24 mouse cellular contexts compared by ENCODE assay signal in the genomic region with DNA sequence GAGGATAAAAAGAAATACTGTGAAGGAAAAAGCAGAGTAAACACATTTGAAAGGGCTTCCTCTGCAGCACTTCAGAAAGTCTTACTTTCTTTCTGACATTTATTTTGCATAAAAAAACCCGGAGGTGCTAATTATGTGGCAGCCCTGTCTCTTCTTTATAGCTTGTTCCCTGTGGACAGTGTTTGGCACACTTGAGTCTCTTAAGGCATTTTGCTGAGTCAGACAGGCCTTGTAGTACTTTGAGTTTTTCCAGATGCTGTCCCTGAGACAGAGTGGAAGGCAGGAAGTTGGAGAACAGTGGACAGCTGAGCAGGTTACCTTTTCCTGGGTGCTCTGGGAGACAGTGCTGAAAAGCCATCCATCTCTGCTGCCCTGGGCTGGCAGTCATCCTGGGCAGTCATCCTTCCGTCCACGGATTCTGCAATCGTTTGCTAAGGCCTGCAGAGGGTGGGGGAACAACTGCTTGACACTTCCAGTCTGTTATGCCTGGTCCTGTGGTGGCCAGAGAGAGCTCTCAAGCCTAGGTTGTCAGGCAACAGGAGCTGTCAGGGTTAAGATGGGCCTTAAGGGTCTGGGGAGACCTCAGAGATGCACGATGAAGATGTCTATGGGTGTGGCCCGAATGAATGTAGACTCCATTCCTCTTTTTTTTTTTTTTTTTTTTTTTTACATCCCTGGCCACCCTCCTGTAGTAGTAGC. TPM values are rescaled to one million over a fixed set of nuclear protein-coding genes. Genes with fewer than 3 reads are reported as not detected.
DNase-seq lines count a peak whose midpoint lies in the region; ATAC-seq and TF ChIP-seq lines count a peak whose summit lies in the region.
"Had no signal": no experiment of that assay in that cellular context is flagged by ENCODE, and none has a peak within 500 bp of the region (broad histone marks: within the 10 kb centered on the region; RNA-seq: fewer than 3 reads in every experiment).

No protein-coding gene starts in this region.

- peak; percentile 63; the same call in 1 of the 2 replicates for ATAC-seq in hindbrain, embryonic 15.5 days (ENCODE audit: low FRiP score, low read depth)
- ATAC-seq in hindbrain, embryonic 14.5 days (ENCODE audit: low FRiP score) = no peak
- no peak for ATAC-seq in midbrain, embryonic 14.5 days (ENCODE audit: low FRiP score, low TSS enrichment)
- no peak for ATAC-seq in midbrain, postnatal 0 days (ENCODE audit: low FRiP score)
- ATAC-seq: forebrain, postnatal 0 days; intestine, embryonic 16.5 days; liver, embryonic 12.5 days had no signal

- H3K9ac ChIP-seq in hindbrain, embryonic 15.5 days = no peak overlapping the region
- no peak overlapping the region for H3K9ac ChIP-seq in hindbrain, embryonic 14.5 days
- no peak overlapping the region for H3K9ac ChIP-seq in midbrain, embryonic 14.5 days (replicated peaks; ENCODE audit: low read length)
- no peak overlapping the region for H3K9ac ChIP-seq in midbrain, postnatal 0 days (replicated peaks; ENCODE audit: low read length, poor library complexity, severe bottlenecking)
- no peak overlapping the region for H3K9ac ChIP-seq in CH12.LX (ENCODE audit: insufficient read depth, low read depth)
- H3K9ac ChIP-seq: forebrain, postnatal 0 days; limb, embryonic 13.5 days; liver, embryonic 12.5 days; neural tube, embryonic 12.5 days had no signal

- H3K36me3 ChIP-seq in hindbrain, embryonic 15.5 days = no peaks in the 10 kb centered on the region
- no peaks in the 10 kb centered on the region for H3K36me3 ChIP-seq in hindbrain, embryonic 14.5 days (replicated peaks; ENCODE audit: control insufficient read depth, insufficient read depth)
- H3K36me3 ChIP-seq in midbrain, embryonic 14.5 days (ENCODE audit: control insufficient read depth, insufficient read depth, low read length) = no peaks in the 10 kb centered on the region
- no peaks in the 10 kb centered on the region for H3K36me3 ChIP-seq in midbrain, postnatal 0 days (ENCODE audit: insufficient read depth, low read length)
- no peaks in the 10 kb centered on the region for H3K36me3 ChIP-seq in CH12.LX (replicated peaks in 1 of 2; ENCODE audit: control insufficient read depth in 1 of 2, insufficient read depth in 1 of 2, low read length in 1 of 2)
- H3K36me3 ChIP-seq: limb, embryonic 13.5 days; liver, embryonic 12.5 days; neural tube, embryonic 12.5 days had no signal

- no peak overlapping the region for H3K4me3 ChIP-seq in hindbrain, embryonic 15.5 days
- no peak overlapping the region for H3K4me3 ChIP-seq in hindbrain, embryonic 14.5 days (replicated peaks; ENCODE audit: low read length)
- no peak overlapping the region for H3K4me3 ChIP-seq in midbrain, embryonic 14.5 days (replicated peaks; ENCODE audit: low read depth, low read length)
- H3K4me3 ChIP-seq in midbrain, postnatal 0 days (ENCODE audit: low read depth, low read length) = no peak overlapping the region
- no peak overlapping the region for H3K4me3 ChIP-seq in CH12.LX (replicated peaks in 1 of 3; ENCODE audit: low read depth in 2 of 3, low read length in 2 of 3, poor library complexity in 1 of 3)
- H3K4me3 ChIP-seq: limb, embryonic 13.5 days; liver, embryonic 12.5 days; neural tube, embryonic 12.5 days had no signal

- no peak for DNase-seq in hindbrain, embryonic 14.5 days (ENCODE audit: low spot score)
- peak; percentile 27 for DNase-seq in midbrain, embryonic 14.5 days
- DNase-seq in midbrain, postnatal 0 days (ENCODE audit: low spot score) = no peak
- peak; percentile 11 for DNase-seq in CH12.LX (ENCODE audit: extremely low read depth)
- DNase-seq in brain, adult 2 months (ENCODE audit: low read depth, low spot score) = peak; percentile 72
- DNase-seq in spleen, adult 12 weeks (ENCODE audit: low spot score) = no peak
- DNase-seq: adrenal gland, postnatal 25 days; cerebellum, adult 9-10 months; forebrain, postnatal 0 days; kidney, adult 9 months; kidney, postnatal 14 days; lung, adult 18-20 months; lung, postnatal 4 days; thymus, adult 18-20 months; thymus, postnatal 36 days had no signal

- no peak overlapping the region for H3K27ac ChIP-seq in hindbrain, embryonic 15.5 days (replicated peaks)
- H3K27ac ChIP-seq in hindbrain, embryonic 14.5 days = no peak overlapping the region
- no peak overlapping the region for H3K27ac ChIP-seq in midbrain, embryonic 14.5 days (replicated peaks; ENCODE audit: low read depth, low read length)
- no peak overlapping the region for H3K27ac ChIP-seq in midbrain, postnatal 0 days (ENCODE audit: low read depth, low read length)
- no peak overlapping the region for H3K27ac ChIP-seq in CH12.LX (ENCODE audit: insufficient read depth, low read depth)
- H3K27ac ChIP-seq: limb, embryonic 13.5 days; liver, embryonic 12.5 days; neural tube, embryonic 12.5 days had no signal

- no peak for TF ChIP-seq EP300 in CH12.LX (IDR thresholded peaks at IDR 0.05; ENCODE audit: low read length)

- H3K4me2 ChIP-seq in hindbrain, embryonic 15.5 days = no peak overlapping the region
- no peak overlapping the region for H3K4me2 ChIP-seq in hindbrain, embryonic 14.5 days (replicated peaks)
- no peak overlapping the region for H3K4me2 ChIP-seq in midbrain, embryonic 14.5 days (ENCODE audit: low read length)
- H3K4me2 ChIP-seq in midbrain, postnatal 0 days (ENCODE audit: low read depth, low read length, poor library complexity, severe bottlenecking) = no peak overlapping the region
- no peak overlapping the region for H3K4me2 ChIP-seq in CH12.LX (ENCODE audit: insufficient read depth, low read depth, poor library complexity, severe bottlenecking)
- H3K4me2 ChIP-seq: heart, embryonic 11.5 days; limb, embryonic 13.5 days; liver, embryonic 12.5 days; neural tube, embryonic 12.5 days had no signal

- TF ChIP-seq RAD21 in CH12.LX (IDR thresholded peaks at IDR 0.05; ENCODE audit: low read depth, low read length) = no peak

- H3K9me3 ChIP-seq in hindbrain, embryonic 15.5 days = no peaks in the 10 kb centered on the region
- H3K9me3 ChIP-seq in hindbrain, embryonic 14.5 days (ENCODE audit: control insufficient read depth, low read length) = no peaks in the 10 kb centered on the region
- H3K9me3 ChIP-seq in midbrain, embryonic 14.5 days (ENCODE audit: control insufficient read depth, low read length) = no peaks in the 10 kb centered on the region
- no peaks in the 10 kb centered on the region for H3K9me3 ChIP-seq in midbrain, postnatal 0 days (ENCODE audit: low read length)
- H3K9me3 ChIP-seq in CH12.LX (replicated peaks; ENCODE audit: low read length) = no peaks in the 10 kb centered on the region
- H3K9me3 ChIP-seq: limb, embryonic 13.5 days; liver, embryonic 12.5 days; neural tube, embryonic 12.5 days had no signal

- dilution Hi-C loops in CH12.LX (cut with MboI; ENCODE audit: extremely low pct_ligation_motif_present, extremely low pct_unique_long_range_greater_than_20kb, low sequenced_read_pairs) = no loop called here

- TF ChIP-seq POLR2A in CH12.LX (IDR thresholded peaks at IDR 0.05; ENCODE audit: low read depth, low read length) = no peak

- 78% methylated on average over 6 of the region's 6 CpGs for WGBS in hindbrain, embryonic 15.5 days
- WGBS in hindbrain, embryonic 14.5 days = 75% methylated on average over 6 of the region's 6 CpGs
- 87% methylated on average over 6 of the region's 6 CpGs for WGBS in midbrain, embryonic 14.5 days
- 76% methylated on average over 6 of the region's 6 CpGs for WGBS in midbrain, postnatal 0 days

- in situ Hi-C loops in CH12.LX (cut with MboI; ENCODE audit: low pct_ligation_motif_present, low pct_unique_long_range_greater_than_20kb, low sequenced_read_pairs) = no loop called here

- TF ChIP-seq CTCF in midbrain, postnatal 0 days (IDR thresholded peaks at IDR 0.05) = no peak
- TF ChIP-seq CTCF in CH12.LX (conservative IDR thresholded peaks at IDR 0.05 in 1 of 2, IDR thresholded peaks at IDR 0.05 in 1 of 2; ENCODE audit: low read depth in 2 of 2, low read length in 2 of 2) = no peak

- no peaks in the 10 kb centered on the region for H3K79me2 ChIP-seq in CH12.LX (replicated peaks; ENCODE audit: control insufficient read depth, extremely low read depth, insufficient read depth, poor library complexity, severe bottlenecking)

- H3K4me1 ChIP-seq in hindbrain, embryonic 15.5 days (replicated peaks) = peaks cover 28% of the 10 kb centered on the region
- H3K4me1 ChIP-seq in hindbrain, embryonic 14.5 days (replicated peaks; ENCODE audit: control insufficient read depth, insufficient read depth, low read length) = peaks cover 20% of the 10 kb centered on the region
- H3K4me1 ChIP-seq in midbrain, embryonic 14.5 days (ENCODE audit: control insufficient read depth, insufficient read depth, low read length) = peaks cover 14% of the 10 kb centered on the region
- H3K4me1 ChIP-seq in midbrain, postnatal 0 days (ENCODE audit: insufficient read depth, low read length) = peaks cover 6% of the 10 kb centered on the region; the same call in 1 of the 2 replicates
- peaks cover 7 to 11% of the 10 kb centered on the region in 2 experiments for H3K4me1 ChIP-seq in CH12.LX (ENCODE audit: control insufficient read depth in 1 of 2, insufficient read depth in 2 of 2)
- H3K4me1 ChIP-seq: liver, embryonic 12.5 days had no signal

- H3K27me3 ChIP-seq in hindbrain, embryonic 15.5 days = no peaks in the 10 kb centered on the region
- H3K27me3 ChIP-seq in hindbrain, embryonic 14.5 days (ENCODE audit: control insufficient read depth, insufficient read depth, low read length) = no peaks in the 10 kb centered on the region
- H3K27me3 ChIP-seq in midbrain, embryonic 14.5 days (ENCODE audit: control insufficient read depth, insufficient read depth, low read length) = no peaks in the 10 kb centered on the region
- no peaks in the 10 kb centered on the region for H3K27me3 ChIP-seq in midbrain, postnatal 0 days (ENCODE audit: insufficient read depth, low read length)
- H3K27me3 ChIP-seq in CH12.LX (replicated peaks) = no peaks in the 10 kb centered on the region
- H3K27me3 ChIP-seq: limb, embryonic 13.5 days; liver, embryonic 12.5 days; neural tube, embryonic 12.5 days had no signal

TF ChIP-seq in CH12.LX, 34 proteins besides CTCF, POLR2A, EP300 and RAD21 (continues in another document):
- TF ChIP-seq KAT2A (IDR thresholded peaks at IDR 0.05; ENCODE audit: insufficient replicate concordance, low read length) (no peak), ZNF384 (IDR thresholded peaks at IDR 0.05; ENCODE audit: low read depth, low read length) (no peak), GABPA (IDR thresholded peaks at IDR 0.05; ENCODE audit: insufficient replicate concordance, low read depth, low read length) (no peak), TBP (conservative IDR thresholded peaks at IDR 0.05; ENCODE audit: low read depth, low read length) (no peak), JUND (conservative IDR thresholded peaks at IDR 0.05; ENCODE audit: low read depth, low read length) (no peak)

RNA-seq across cellular contexts. Expression of gene Tmem178b, which starts 46.1 kb away (rescaled TPM):
- 32.7 and 33.1 TPM in 2 replicates for polyA plus RNA-seq in hindbrain, embryonic 15.5 days (2015; fragmentation: Nextera tagmentation; extraction: Ambion mirVana)
- 40.8 and 43.8 TPM in 2 replicates for polyA plus RNA-seq in hindbrain, embryonic 14.5 days (2014; fragmentation: Nextera tagmentation; extraction: Ambion mirVana)
- polyA plus RNA-seq in midbrain, embryonic 14.5 days (2014; fragmentation: Nextera tagmentation; extraction: Ambion mirVana) = 44.6 and 46.4 TPM in 2 replicates
- 159 and 190 TPM in 2 replicates for total RNA-seq in midbrain, postnatal 0 days (2014; rRNA removed)
- polyA plus RNA-seq in midbrain, postnatal 0 days (2015; fragmentation: Nextera tagmentation; extraction: Ambion mirVana) = 27.3 and 31.3 TPM in 2 replicates
- total RNA-seq in CH12.LX (2012; rRNA removed) (not detected in 2 replicates), CH12.LX (2014; rRNA removed) (not detected in 2 replicates)
- not detected in 2 replicates for polyA plus RNA-seq in CH12.LX (2012; ENCODE audit: insufficient read length, low read depth)
- total RNA-seq: common myeloid progenitor, adult 5-6 weeks; hematopoietic stem cell, adult 5-6 weeks; megakaryocyte-erythroid progenitor cell, adult 5-6 weeks had no signal
- polyA plus RNA-seq: liver, embryonic 12.5 days had no signal

Comparison
In these comparisons a context has a peak if more than half of its experiments do, and no peak if none do; other contexts are left out.
1. DNase-seq: peak in midbrain, embryonic 14.5 days (single experiment), CH12.LX (single experiment) and brain, adult 2 months (single experiment); none in hindbrain, embryonic 14.5 days (single experiment), midbrain, postnatal 0 days (single experiment) and spleen, adult 12 weeks (single experiment).
2. RNA of gene Tmem178b, which starts 46.1 kb away (polyA plus RNA-seq): 44.6 to 46.4 TPM in midbrain, embryonic 14.5 days, 40.8 to 43.8 TPM in hindbrain, embryonic 14.5 days, 32.7 to 33.1 TPM in hindbrain, embryonic 15.5 days and 27.3 to 31.3 TPM in midbrain, postnatal 0 days; not detected in CH12.LX; every median in the first group is over 10 times any median in the second.